Mouse (Mus musculus) erythroblast, embryonic 14.5 days (primary cell): ENCODE results near the gene Luzp1.

Experiments
- GATA1 ChIP-seq: IDR thresholded peaks from 2 replicates; pipeline ENCODE4 v1.6.1; 2012; ENCODE audit warnings: low read length, inconsistent platforms, mixed read lengths
- TAL1 ChIP-seq: IDR thresholded peaks from 3 replicates; pipeline ENCODE4 v1.6.1; 2012; ENCODE audit warnings: low read length, inconsistent platforms, mixed read lengths

DNA sequence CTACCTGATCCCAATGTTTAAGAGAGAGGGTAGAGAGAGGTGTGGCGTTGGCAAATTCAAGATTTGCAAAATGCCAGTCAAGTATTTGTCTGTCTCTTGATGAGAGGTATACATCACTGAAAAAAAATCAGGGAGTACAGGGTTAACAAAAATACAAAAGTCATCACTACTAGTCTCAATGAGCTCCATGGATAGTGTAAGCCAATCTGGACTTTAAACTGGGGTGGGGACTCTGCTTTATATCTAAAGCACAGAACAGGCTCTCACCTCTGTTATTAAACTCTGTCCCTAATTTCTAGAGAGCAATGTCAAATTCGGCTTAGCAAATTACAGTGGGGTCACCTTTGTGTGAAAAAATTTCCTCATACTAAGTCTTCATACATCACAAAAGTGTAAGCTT is 88.1 kb downstream of the Luzp1 start:
- no peak for TF ChIP-seq TAL1
- TF ChIP-seq GATA1, result no peak
